Mouse (Mus musculus) myocyte (in vitro differentiated cells): ENCODE measurements at regions not wholly inside any gene's neighbourhood (a gene's known extent, or its start where the extent isn't known, plus 50 kb on each side); places are given as distances from the start of the nearest gene placed in this dataset.

Source experiments
- H3K27me3 ChIP-seq: one replicate; pipeline ENCODE4 v1.6.1; 2011; ENCODE audit not compliant: control insufficient read depth, insufficient read depth, insufficient read length
- H3K36me3 ChIP-seq: one replicate; pipeline ENCODE4 v1.6.1; 2011; ENCODE audit not compliant: control insufficient read depth, insufficient read depth
- H3K4me2 ChIP-seq: one replicate; pipeline ENCODE4 v1.6.1; 2011; ENCODE audit warnings: low read depth, control low read depth
- H3K4me3 ChIP-seq: one replicate; pipeline ENCODE4 v1.5.1; 2011; ENCODE audit warnings: mild to moderate bottlenecking, control low read depth, moderate library complexity
- H3K79me2 ChIP-seq: one replicate; pipeline ENCODE4 v1.6.1; 2011; ENCODE audit not compliant: control insufficient read depth, insufficient read depth
- H3ac ChIP-seq: one replicate; pipeline ENCODE4 v1.6.1; 2011; ENCODE audit not compliant: control insufficient read depth, insufficient read length
- CEBPB ChIP-seq: IDR thresholded peaks from 2 replicates; pipeline ENCODE4 v1.6.1; 2011; ENCODE audit warnings: mild to moderate bottlenecking, moderate library complexity; ENCODE audit not compliant: poor library complexity, insufficient read depth, severe bottlenecking
- E2F4 ChIP-seq: IDR thresholded peaks from one replicate; pipeline ENCODE4 v1.6.1; 2011; ENCODE audit warnings: mild to moderate bottlenecking, control low read depth, moderate library complexity; ENCODE audit not compliant: insufficient read depth
- MAX ChIP-seq: IDR thresholded peaks from one replicate; pipeline ENCODE4 v1.6.1; 2011; ENCODE audit warnings: low read depth, mild to moderate bottlenecking, control low read depth
- MYOD1 ChIP-seq, 3 experiments: IDR thresholded peaks; one replicate each; pipeline ENCODE4 v1.6.1; 2011; ENCODE audit warnings: control low read depth in 2 of 3, low read depth in 2 of 3, mild to moderate bottlenecking in 2 of 3, moderate library complexity in 1 of 3; ENCODE audit not compliant: insufficient read length in 2 of 3, control insufficient read depth in 1 of 3
- MYOG ChIP-seq, 3 experiments: IDR thresholded peaks; one replicate each; pipeline ENCODE4 v1.6.1; 2011; ENCODE audit warnings: control low read depth in 2 of 3, low read depth in 2 of 3, mild to moderate bottlenecking in 2 of 3; ENCODE audit not compliant: insufficient read length in 2 of 3, control insufficient read depth in 1 of 3, insufficient read depth in 1 of 3
- POLR2A ChIP-seq: IDR thresholded peaks from one replicate; pipeline ENCODE4 v1.6.1; 2011; ENCODE audit warnings: low read depth, mild to moderate bottlenecking, control low read depth, moderate library complexity; ENCODE audit not compliant: insufficient read length
- POLR2AphosphoS2 ChIP-seq: IDR thresholded peaks from one replicate; pipeline ENCODE4 v1.6.1; 2011; ENCODE audit warnings: low read depth, control low read depth; ENCODE audit not compliant: insufficient read length
- REST ChIP-seq: IDR thresholded peaks from one replicate; pipeline ENCODE4 v1.6.1; 2011; ENCODE audit warnings: mild to moderate bottlenecking, control low read depth, moderate library complexity; ENCODE audit not compliant: insufficient read depth, insufficient read length
- SRF ChIP-seq: IDR thresholded peaks from one replicate; pipeline ENCODE4 v1.6.1; 2011; ENCODE audit warnings: low read depth; ENCODE audit not compliant: control insufficient read depth, insufficient read length
- TCF12 ChIP-seq: IDR thresholded peaks from one replicate; pipeline ENCODE4 v1.6.1; 2011; ENCODE audit warnings: mild to moderate bottlenecking, control low read depth; ENCODE audit not compliant: poor library complexity, insufficient read depth, severe bottlenecking
- TCF3 ChIP-seq: IDR thresholded peaks from one replicate; pipeline ENCODE4 v1.6.1; 2011; ENCODE audit warnings: low read depth, control low read depth; ENCODE audit not compliant: insufficient read length
- USF1 ChIP-seq: IDR thresholded peaks from one replicate; pipeline ENCODE4 v1.6.1; 2011; ENCODE audit warnings: low read depth, mild to moderate bottlenecking, control low read depth, moderate library complexity

GRCm38 (mm10) chr13:44622661-44623355 is 106.5 kb upstream of the Jarid2 start:
- Histone ChIP-seq H3K27me3 (no peaks in the 10 kb centered on the region), H3K4me2 (no peak overlapping the region), H3ac (no peak overlapping the region), H3K79me2 (no peaks in the 10 kb centered on the region), H3K36me3 (no peaks in the 10 kb centered on the region), H3K4me3 (no peak overlapping the region)
- no peak for TF ChIP-seq CEBPB
- TF ChIP-seq POLR2A = no peak
- TF ChIP-seq E2F4 = no peak
- TF ChIP-seq SRF = no peak
- TF ChIP-seq USF1 = no peak
- TF ChIP-seq POLR2AphosphoS2 = no peak
- TF ChIP-seq MYOD1 (IDR thresholded peaks at IDR 0.05; ENCODE audit: control insufficient read depth in 1 of 3, insufficient read length in 2 of 3, low read depth in 2 of 3) = no peak
- TF ChIP-seq MYOG (IDR thresholded peaks at IDR 0.05; ENCODE audit: control insufficient read depth in 1 of 3, insufficient read depth in 1 of 3, insufficient read length in 2 of 3, low read depth in 2 of 3) = no peak
- TF ChIP-seq REST = no peak
- TF ChIP-seq TCF3 = no peak
- TF ChIP-seq TCF12 = no peak
- TF ChIP-seq MAX = no peak

GRCm38 (mm10) chr13:44624716-44625115 is 104.6 kb upstream of the Jarid2 start:
- H3K79me2 ChIP-seq = no peaks in the 10 kb centered on the region
- no peak overlapping the region for H3ac ChIP-seq
- no peak overlapping the region for H3K4me2 ChIP-seq
- no peaks in the 10 kb centered on the region for H3K36me3 ChIP-seq
- TF ChIP-seq SRF (no peak), MYOD1 (IDR thresholded peaks at IDR 0.05; ENCODE audit: control insufficient read depth in 1 of 3, insufficient read length in 2 of 3, low read depth in 2 of 3) (no peak), MYOG (IDR thresholded peaks at IDR 0.05; ENCODE audit: control insufficient read depth in 1 of 3, insufficient read depth in 1 of 3, insufficient read length in 2 of 3, low read depth in 2 of 3) (no peak), E2F4 (no peak), MAX (no peak), REST (no peak), TCF3 (no peak), TCF12 (no peak), POLR2A (no peak), CEBPB (no peak), USF1 (no peak), POLR2AphosphoS2 (no peak)
- H3K4me3 ChIP-seq = no peak overlapping the region
- H3K27me3 ChIP-seq = no peaks in the 10 kb centered on the region

GRCm38 (mm10) chr13:44625792-44626191 is 103.5 kb upstream of the Jarid2 start:
- H3K4me3 ChIP-seq = no peak overlapping the region
- no peaks in the 10 kb centered on the region for H3K79me2 ChIP-seq
- H3K4me2 ChIP-seq = no peak overlapping the region
- H3K27me3 ChIP-seq = no peaks in the 10 kb centered on the region
- TF ChIP-seq SRF (no peak), TCF12 (no peak), E2F4 (no peak), USF1 (no peak), POLR2A (no peak), REST (no peak), POLR2AphosphoS2 (no peak), MYOG (IDR thresholded peaks at IDR 0.05; ENCODE audit: control insufficient read depth in 1 of 3, insufficient read depth in 1 of 3, insufficient read length in 2 of 3, low read depth in 2 of 3) (no peak), TCF3 (no peak), MYOD1 (IDR thresholded peaks at IDR 0.05; ENCODE audit: control insufficient read depth in 1 of 3, insufficient read length in 2 of 3, low read depth in 2 of 3) (no peak), CEBPB (no peak), MAX (no peak)
- no peaks in the 10 kb centered on the region for H3K36me3 ChIP-seq
- H3ac ChIP-seq = no peak overlapping the region

- no peak overlapping the region for H3K4me2 ChIP-seq
- no peak overlapping the region for H3ac ChIP-seq
- TF ChIP-seq REST (no peak), SRF (no peak), USF1 (no peak), POLR2A (no peak), CEBPB (no peak), TCF3 (no peak), POLR2AphosphoS2 (no peak), MAX (no peak), MYOG (IDR thresholded peaks at IDR 0.05; ENCODE audit: control insufficient read depth in 1 of 3, insufficient read depth in 1 of 3, insufficient read length in 2 of 3, low read depth in 2 of 3) (no peak), MYOD1 (IDR thresholded peaks at IDR 0.05; ENCODE audit: control insufficient read depth in 1 of 3, insufficient read length in 2 of 3, low read depth in 2 of 3) (no peak), E2F4 (no peak), TCF12 (no peak)
- H3K27me3 ChIP-seq = no peaks in the 10 kb centered on the region
- H3K4me3 ChIP-seq = no peak overlapping the region
- no peaks in the 10 kb centered on the region for H3K79me2 ChIP-seq
- H3K36me3 ChIP-seq = no peaks in the 10 kb centered on the region
Measured at GRCm38 (mm10) chr13:44626806-44627205, 102.5 kb upstream of the Jarid2 start.
